Mouse (Mus musculus): ENCODE measurements around the gene Sspo. TPM values are rescaled to one million over a fixed set of nuclear protein-coding genes. Genes with fewer than 3 reads are reported as not detected.

Sspo gene
- polyA plus RNA-seq, 1 experiment from 2014 or later = 0.46 TPM

- H3K27me3 ChIP-seq = no peaks in the 10 kb centered on the region
- no peaks in the 10 kb centered on the region for H3K9me3 ChIP-seq
- H3K4me1 ChIP-seq = no peaks in the 10 kb centered on the region
- WGBS = 76% methylated on average over 3 of the region's 3 CpGs
- no peak overlapping the region for H3K4me2 ChIP-seq
- H3K36me3 ChIP-seq = no peaks in the 10 kb centered on the region
- H3K9ac ChIP-seq = no peak overlapping the region
- no peak for ATAC-seq (ENCODE audit: insufficient number of reproducible peaks, insufficient read depth, low FRiP score, low TSS enrichment, low read depth)
- no peak overlapping the region for H3K4me3 ChIP-seq
- H3K27ac ChIP-seq = no peak overlapping the region
Measured at GRCm38 (mm10) chr6:48452771-48453170, 4.7 kb downstream of the Sspo start.

GRCm38 (mm10) chr6:48464966-48465679 lies 17.1 kb downstream of the Sspo start:
- Histone ChIP-seq H3K27ac (no peak overlapping the region), H3K9ac (no peak overlapping the region), H3K36me3 (no peaks in the 10 kb centered on the region), H3K4me3 (no peak overlapping the region), H3K9me3 (no peaks in the 10 kb centered on the region), H3K4me2 (no peak overlapping the region), H3K27me3 (no peaks in the 10 kb centered on the region), H3K4me1 (peaks cover 4% of the 10 kb centered on the region; the same call in 1 of the 2 replicates)
- 93% methylated on average over 13 of the region's 13 CpGs for WGBS
- no peak for ATAC-seq (ENCODE audit: insufficient number of reproducible peaks, insufficient read depth, low FRiP score, low TSS enrichment, low read depth)

DNA sequence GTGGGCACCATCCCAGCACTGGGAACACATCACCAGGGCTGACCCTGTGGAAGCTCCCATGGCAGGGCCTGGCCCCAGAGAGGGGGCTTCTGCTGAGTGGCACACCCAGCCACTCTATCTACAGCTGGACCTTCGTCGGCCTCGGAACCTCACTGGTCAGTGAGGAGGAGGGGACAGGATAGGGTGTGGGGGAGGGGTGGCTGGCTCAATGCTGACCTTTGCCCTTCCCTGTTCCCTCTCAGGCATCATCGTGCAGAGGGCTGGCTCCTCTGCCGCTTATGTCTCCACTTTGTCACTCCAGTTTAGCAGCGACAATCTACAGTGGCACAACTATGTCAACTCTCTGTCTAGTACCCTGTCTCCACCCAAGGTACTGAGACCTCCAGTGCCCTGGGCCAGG lies 18.7 kb downstream of the Sspo start:
- Histone ChIP-seq H3K27me3 (no peaks in the 10 kb centered on the region), H3K36me3 (no peaks in the 10 kb centered on the region), H3K4me2 (no peak overlapping the region), H3K9ac (no peak overlapping the region), H3K9me3 (no peaks in the 10 kb centered on the region), H3K4me3 (no peak overlapping the region), H3K27ac (no peak overlapping the region), H3K4me1 (peaks cover 4% of the 10 kb centered on the region; the same call in 1 of the 2 replicates)
- no peak for ATAC-seq (ENCODE audit: insufficient number of reproducible peaks, insufficient read depth, low FRiP score, low TSS enrichment, low read depth)
- WGBS = 31% methylated on average over 6 of the region's 6 CpGs

DNA sequence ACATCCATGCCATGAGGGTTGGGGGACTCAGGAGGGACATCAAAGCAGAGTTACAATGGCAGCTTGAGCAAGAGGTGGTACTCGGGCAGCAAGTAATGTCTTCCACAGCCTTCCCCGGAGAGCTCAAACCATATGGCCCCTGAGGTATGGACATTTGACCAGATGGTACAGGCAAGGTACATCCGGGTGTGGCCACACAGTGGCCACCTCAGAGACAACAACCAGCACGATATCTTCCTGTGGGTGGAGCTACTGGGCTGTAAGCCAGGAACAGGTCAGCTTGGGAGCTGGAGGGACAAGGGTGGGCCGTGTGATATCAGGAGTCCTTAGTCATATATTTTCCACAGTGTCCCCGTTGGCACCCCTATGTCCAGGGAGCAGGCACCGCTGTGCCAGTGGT lies 19.5 kb downstream of the Sspo start:
- no peak overlapping the region for H3K27ac ChIP-seq
- 76% methylated on average over 7 of the region's 7 CpGs for WGBS

DNA sequence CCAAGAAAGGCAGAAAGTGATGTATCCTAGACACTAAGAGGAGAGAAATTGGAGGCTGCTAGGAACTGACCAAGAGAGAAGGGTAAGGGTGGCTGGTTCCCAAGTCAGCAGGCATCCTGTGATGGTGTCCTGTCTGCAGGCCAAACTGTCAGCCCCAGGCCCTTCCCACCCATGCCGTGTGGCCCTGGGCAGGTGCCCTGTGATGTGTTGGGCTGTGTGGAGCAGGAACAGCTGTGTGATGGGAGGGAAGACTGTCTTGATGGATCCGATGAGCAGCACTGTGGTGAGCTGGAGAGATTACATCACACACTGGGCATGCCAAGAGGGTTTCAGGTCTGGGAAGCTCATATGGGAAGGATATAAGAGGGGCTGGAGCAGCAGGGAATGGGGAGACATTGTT lies 22.7 kb downstream of the Sspo start:
- 87% methylated on average over 2 of the region's 2 CpGs for WGBS
- Histone ChIP-seq H3K9me3 (no peaks in the 10 kb centered on the region), H3K27ac (no peak overlapping the region), H3K4me2 (no peak overlapping the region), H3K4me3 (no peak overlapping the region), H3K36me3 (no peaks in the 10 kb centered on the region), H3K9ac (no peak overlapping the region), H3K4me1 (no peaks in the 10 kb centered on the region), H3K27me3 (no peaks in the 10 kb centered on the region)
- ATAC-seq (ENCODE audit: insufficient number of reproducible peaks, insufficient read depth, low FRiP score, low TSS enrichment, low read depth) = no peak

More for the DNA sequence above, 19.5 kb downstream of the Sspo start:
- Histone ChIP-seq H3K4me2 (no peak overlapping the region), H3K9me3 (no peaks in the 10 kb centered on the region), H3K36me3 (no peaks in the 10 kb centered on the region), H3K4me3 (no peak overlapping the region), H3K27me3 (no peaks in the 10 kb centered on the region), H3K9ac (no peak overlapping the region), H3K4me1 (peaks cover 4% of the 10 kb centered on the region; the same call in 1 of the 2 replicates)
- no peak for ATAC-seq (ENCODE audit: insufficient number of reproducible peaks, insufficient read depth, low FRiP score, low TSS enrichment, low read depth)

DNA sequence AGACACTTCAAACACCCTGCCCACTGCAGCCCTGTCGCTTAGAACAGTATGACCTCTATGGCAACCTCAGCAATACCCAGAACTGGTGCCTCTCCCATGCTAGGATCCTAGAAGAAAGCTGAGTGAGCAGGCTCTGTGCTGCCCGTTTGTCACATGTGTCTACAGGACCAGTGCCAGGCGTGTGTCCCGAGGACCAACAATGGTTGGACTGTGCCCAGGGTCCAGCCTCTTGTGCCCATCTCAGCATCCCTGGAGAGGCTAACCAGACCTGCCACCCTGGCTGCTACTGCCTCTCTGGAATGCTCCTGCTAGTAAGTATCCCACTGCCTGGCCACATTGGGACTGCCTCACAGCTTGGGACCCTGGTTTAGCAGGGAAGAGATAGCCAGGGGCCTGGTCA lies 30.4 kb downstream of the Sspo start:
- Histone ChIP-seq H3K27me3 (no peaks in the 10 kb centered on the region), H3K36me3 (no peaks in the 10 kb centered on the region), H3K27ac (no peak overlapping the region), H3K4me1 (peaks cover 25% of the 10 kb centered on the region), H3K9me3 (no peaks in the 10 kb centered on the region), H3K4me2 (no peak overlapping the region), H3K9ac (no peak overlapping the region), H3K4me3 (no peak overlapping the region)
- WGBS = 82% methylated on average over 4 of the region's 4 CpGs
- ATAC-seq (ENCODE audit: insufficient number of reproducible peaks, insufficient read depth, low FRiP score, low TSS enrichment, low read depth) = no peak

DNA sequence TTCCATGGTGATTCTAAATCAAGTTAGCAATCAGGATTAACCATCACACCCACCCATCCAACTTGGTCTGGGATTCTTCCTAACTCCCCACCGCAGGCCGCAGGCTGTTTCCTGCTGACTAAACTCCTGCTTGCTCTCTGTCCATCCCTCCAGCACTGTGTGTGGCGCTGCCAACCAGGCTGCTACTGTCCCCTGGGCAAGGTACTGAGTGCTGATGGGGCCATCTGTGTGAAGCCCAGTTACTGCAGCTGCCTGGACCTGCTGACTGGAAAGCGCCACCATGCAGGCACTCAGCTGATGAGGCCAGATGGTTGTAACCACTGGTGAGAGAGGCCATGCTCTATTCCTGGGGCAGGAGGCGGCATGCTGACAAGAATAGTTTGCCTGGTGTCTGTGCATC lies 34.5 kb downstream of the Sspo start:
- H3K27me3 ChIP-seq = no peaks in the 10 kb centered on the region
- WGBS = 64% methylated on average over 5 of the region's 5 CpGs
- no peak overlapping the region for H3K4me2 ChIP-seq
- peaks cover 32% of the 10 kb centered on the region for H3K4me1 ChIP-seq
- no peaks in the 10 kb centered on the region for H3K9me3 ChIP-seq
- H3K4me3 ChIP-seq = no peak overlapping the region
- H3K9ac ChIP-seq = 0 out of 2 replicates have a peak overlapping the region, but pooled peaks have one; percentile 36
- peak overlapping the region; percentile 83 for H3K27ac ChIP-seq
- H3K36me3 ChIP-seq = no peaks in the 10 kb centered on the region
- peak; percentile 3; the same call in 1 of the 2 replicates for ATAC-seq (ENCODE audit: insufficient number of reproducible peaks, insufficient read depth, low FRiP score, low TSS enrichment, low read depth)

GRCm38 (mm10) chr6:48487747-48488725 lies 40.0 kb downstream of the Sspo start:
- H3K9ac ChIP-seq = peak overlapping the region; percentile 75
- WGBS = 9% methylated on average over 16 of the region's 25 CpGs
- no peaks in the 10 kb centered on the region for H3K9me3 ChIP-seq
- peaks cover 25% of the 10 kb centered on the region for H3K4me1 ChIP-seq
- peak overlapping the region; percentile 74 for H3K27ac ChIP-seq
- H3K4me3 ChIP-seq = peak overlapping the region; percentile 41
- no peaks in the 10 kb centered on the region for H3K36me3 ChIP-seq
- peak overlapping the region; percentile 73 for H3K4me2 ChIP-seq
- 0 out of 2 replicates have a peak, but pooled peaks cover 6% of the 10 kb centered on the region for H3K27me3 ChIP-seq
- ATAC-seq (ENCODE audit: insufficient number of reproducible peaks, insufficient read depth, low FRiP score, low TSS enrichment, low read depth) = peak; percentile 34

- peaks cover 21% of the 10 kb centered on the region for H3K4me1 ChIP-seq
- no peak overlapping the region for H3K4me2 ChIP-seq
- no peak for ATAC-seq (ENCODE audit: insufficient number of reproducible peaks, insufficient read depth, low FRiP score, low TSS enrichment, low read depth)
- H3K36me3 ChIP-seq = no peaks in the 10 kb centered on the region
- H3K27ac ChIP-seq = no peak overlapping the region
- H3K4me3 ChIP-seq = no peak overlapping the region
- H3K9me3 ChIP-seq = no peaks in the 10 kb centered on the region
- WGBS = 85% methylated on average over 3 of the region's 3 CpGs
- H3K27me3 ChIP-seq = 0 out of 2 replicates have a peak, but pooled peaks cover 6% of the 10 kb centered on the region
- H3K9ac ChIP-seq = 0 out of 2 replicates have a peak overlapping the region, but pooled peaks have one; percentile 27
Measured at GRCm38 (mm10) chr6:48489741-48490140, 41.7 kb downstream of the Sspo start.

DNA sequence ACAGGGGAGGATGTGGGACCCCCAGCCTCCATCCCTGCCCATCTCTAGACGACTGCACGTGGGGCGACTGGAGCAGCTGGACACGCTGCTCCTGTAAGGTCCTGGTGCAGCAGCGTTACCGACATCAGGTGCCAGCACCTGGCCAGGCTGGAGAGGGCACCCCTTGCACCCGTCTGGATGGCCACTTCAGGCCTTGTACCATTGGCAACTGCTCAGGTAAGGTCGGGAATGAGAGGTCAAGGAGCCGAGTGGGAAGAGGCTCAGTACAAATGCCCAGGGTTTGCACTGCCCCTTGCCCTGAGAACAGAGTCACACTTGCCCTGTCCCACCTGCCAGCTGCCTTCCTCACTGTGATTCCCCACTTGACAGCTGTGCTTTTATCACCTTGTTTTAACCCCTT lies 43.3 kb downstream of the Sspo start:
- H3K9ac ChIP-seq = no peak overlapping the region
- H3K36me3 ChIP-seq = no peaks in the 10 kb centered on the region
- peaks cover 20% of the 10 kb centered on the region for H3K4me1 ChIP-seq
- H3K4me2 ChIP-seq = no peak overlapping the region
- 71% methylated on average over 9 of the region's 9 CpGs for WGBS
- H3K9me3 ChIP-seq = no peaks in the 10 kb centered on the region
- 0 out of 2 replicates have a peak, but pooled peaks cover 6% of the 10 kb centered on the region for H3K27me3 ChIP-seq
- H3K4me3 ChIP-seq = no peak overlapping the region
- no peak for ATAC-seq (ENCODE audit: insufficient number of reproducible peaks, insufficient read depth, low FRiP score, low TSS enrichment, low read depth)
- no peak overlapping the region for H3K27ac ChIP-seq

DNA sequence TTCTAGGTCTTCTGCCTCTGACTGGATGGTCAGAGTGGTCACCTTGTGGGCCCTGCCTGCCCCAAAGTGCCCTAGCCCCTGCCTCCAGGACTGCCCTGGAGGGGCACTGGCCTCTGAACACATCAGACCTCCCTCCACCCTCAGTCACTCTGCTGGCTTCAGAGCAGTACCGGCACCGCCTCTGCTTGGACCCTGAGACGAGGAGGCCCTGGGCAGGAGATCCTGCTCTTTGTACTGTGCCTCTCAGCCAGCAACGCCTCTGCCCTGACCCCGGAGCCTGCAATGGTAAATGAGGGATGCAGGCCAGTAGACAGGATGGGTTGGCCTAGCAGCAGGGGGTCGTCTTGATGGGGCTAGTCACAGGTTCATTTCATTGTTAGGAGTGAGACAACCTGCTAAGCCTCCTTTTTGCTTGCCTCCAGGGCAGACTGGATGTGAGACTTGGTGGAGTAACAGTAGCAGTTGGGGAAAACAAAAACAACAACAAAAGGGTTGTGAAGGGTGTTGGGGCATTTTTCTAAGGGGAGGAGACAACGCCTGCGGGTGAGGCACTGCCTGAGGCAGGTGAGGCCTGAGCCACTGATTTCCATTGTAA lies 45.2 kb downstream of the Sspo start:
- Histone ChIP-seq H3K36me3 (no peaks in the 10 kb centered on the region), H3K4me2 (no peak overlapping the region), H3K4me3 (no peak overlapping the region), H3K4me1 (peaks cover 8% of the 10 kb centered on the region), H3K27ac (no peak overlapping the region), H3K9me3 (no peaks in the 10 kb centered on the region), H3K27me3 (0 out of 2 replicates have a peak, but pooled peaks cover 6% of the 10 kb centered on the region), H3K9ac (0 out of 2 replicates have a peak overlapping the region, but pooled peaks have one; percentile 27)
- ATAC-seq (ENCODE audit: insufficient number of reproducible peaks, insufficient read depth, low FRiP score, low TSS enrichment, low read depth) = no peak
- WGBS = 14% methylated on average over 8 of the region's 8 CpGs
